Mouse (Mus musculus) liver, adult 2 months (tissue): ENCODE results near the gene Fam120a. TPM values are rescaled to one million over a fixed set of nuclear protein-coding genes. Genes with fewer than 3 reads are reported as not detected.

Source experiments
- DNase-seq: peaks from one replicate; pipeline ENCODE4 v3.0.0-alpha.2; 2011; ENCODE audit warnings: low read depth, low spot score; ENCODE audit errors: extremely low read depth
- H3K27ac ChIP-seq: fragments of 200-500 bp; replicated peaks from 2 replicates; pipeline ENCODE4 v1.5.1; 2012; ENCODE audit warnings: low read depth, mild to moderate bottlenecking, control low read depth, inconsistent platforms, low read length; ENCODE audit not compliant: insufficient read depth
- H3K27me3 ChIP-seq: fragments of 200-500 bp; 2 replicates; pipeline ENCODE4 v1.6.1; 2012; ENCODE audit warnings: mild to moderate bottlenecking, moderate library complexity, low read length, inconsistent platforms; ENCODE audit not compliant: control insufficient read depth, insufficient read depth
- H3K36me3 ChIP-seq: fragments of 200-500 bp; 2 replicates; pipeline ENCODE4 v1.6.1; 2012; ENCODE audit warnings: low read length, inconsistent platforms; ENCODE audit not compliant: control insufficient read depth, insufficient read depth
- H3K4me1 ChIP-seq: fragments of 200-500 bp; 2 replicates; pipeline ENCODE4 v1.6.1; 2011; ENCODE audit warnings: low read length; ENCODE audit not compliant: control insufficient read depth, insufficient read depth
- H3K4me3 ChIP-seq: fragments of 200-500 bp; 2 replicates; pipeline ENCODE4 v1.5.1; 2011; ENCODE audit warnings: low read depth, mild to moderate bottlenecking, control low read depth, low read length, moderate library complexity; ENCODE audit not compliant: insufficient read depth
- H3K79me2 ChIP-seq: fragments of 200-500 bp; 2 replicates; pipeline ENCODE4 v1.6.1; 2012; ENCODE audit warnings: inconsistent platforms, mild to moderate bottlenecking, low read length, moderate library complexity; ENCODE audit not compliant: control insufficient read depth, insufficient read depth
- H3K9ac ChIP-seq: fragments of 200-500 bp; 2 replicates; pipeline ENCODE4 v1.6.1; 2012; ENCODE audit warnings: low read depth, mild to moderate bottlenecking, control low read depth, inconsistent platforms, low read length
- CTCF ChIP-seq: fragments of 200-500 bp; IDR thresholded peaks from 2 replicates; pipeline ENCODE4 v1.5.1; 2011; ENCODE audit warnings: low read depth, low read length, control low read depth
- POLR2A ChIP-seq: fragments of 200-500 bp; IDR thresholded peaks from 2 replicates; pipeline ENCODE4 v1.6.1; 2011; ENCODE audit warnings: low read length, control low read depth; ENCODE audit not compliant: insufficient read depth; ENCODE audit errors: extremely low read depth
- WGBS: fragments of 180-500 bp; shearing (Covaris S2); methylation state at CpG from one replicate; pipeline ENCODE4 v1.1.7; 2018; 5-methylcytosine and 5-hydroxymethylcytosine counted together
- polyA plus RNA-seq: library from polyadenylated mRNA; depleted of rRNA; stranded (reverse); fragments of >200 nt; gene quantifications from 2 replicates; pipeline ENCODE4 v1.2.3, GENCODE M21; 2012; rRNA removed
- total RNA-seq: library from RNA; depleted of rRNA; stranded (reverse); fragments of >200 nt; gene quantifications from 2 replicates; pipeline ENCODE4 v1.2.3, GENCODE M21; 2014; rRNA removed

Gene Fam120a
- total and polyA plus RNA-seq, 2 experiments = 40.1 to 45.1 TPM

GRCm38 (mm10) chr13:48830528-48831250 lies 137.1 kb downstream of the Fam120a start:
- Histone ChIP-seq H3K79me2 (peaks cover 8% of the 10 kb centered on the region; the same call in 1 of the 2 replicates), H3K4me1 (no peaks in the 10 kb centered on the region), H3K27me3 (no peaks in the 10 kb centered on the region), H3K9ac (no peak overlapping the region), H3K27ac (no peak overlapping the region), H3K36me3 (peaks cover 8% of the 10 kb centered on the region; the same call in 1 of the 2 replicates), H3K4me3 (no peak overlapping the region)
- TF ChIP-seq CTCF = no peak
- DNase-seq = no peak
- WGBS = 92% methylated on average over 14 of the region's 14 CpGs

DNA sequence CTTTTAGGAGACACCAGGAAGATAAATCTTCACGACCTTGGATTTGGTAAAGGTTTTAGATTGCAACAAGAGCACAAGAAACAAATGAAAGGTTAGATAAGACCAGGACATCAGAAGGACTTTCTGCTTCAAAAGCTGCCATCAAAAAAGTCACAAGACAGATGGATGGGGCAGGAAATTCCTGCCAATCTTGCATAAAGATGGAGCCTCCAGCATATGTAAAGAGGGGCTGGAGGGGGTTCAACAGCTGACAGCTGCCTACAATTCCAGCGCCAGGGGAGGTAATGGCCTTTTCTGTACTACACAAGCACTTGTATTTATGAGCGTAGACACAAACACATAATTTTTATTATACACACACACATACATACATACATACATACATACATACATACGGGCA lies 138.0 kb downstream of the Fam120a start:
- 88% methylated on average over 4 of the region's 4 CpGs for WGBS
- H3K36me3 ChIP-seq = peaks cover 8% of the 10 kb centered on the region; the same call in 1 of the 2 replicates
- no peak for TF ChIP-seq POLR2A
- TF ChIP-seq CTCF = no peak
- H3K27me3 ChIP-seq = no peaks in the 10 kb centered on the region
- no peak overlapping the region for H3K4me3 ChIP-seq
- H3K27ac ChIP-seq = no peak overlapping the region
- DNase-seq = no peak
- H3K79me2 ChIP-seq = peaks cover 6% of the 10 kb centered on the region; the same call in 1 of the 2 replicates
- H3K9ac ChIP-seq = no peak overlapping the region
- no peaks in the 10 kb centered on the region for H3K4me1 ChIP-seq

Other genes with a start within 250 kb of the Fam120a start
- 3.0 and 4.1 TPM in 2 replicates for gene Phf2, start 96.9 kb downstream of the Fam120a start, total RNA-seq
- gene Phf2, start 96.9 kb downstream of the Fam120a start, polyA plus RNA-seq = 5.8 and 6.7 TPM in 2 replicates
- 0.07 and 0.09 TPM in 2 replicates for gene Wnk2, start 180.0 kb upstream of the Fam120a start, total RNA-seq
- 0.15 and 0.16 TPM in 2 replicates for gene Wnk2, start 180.0 kb upstream of the Fam120a start, polyA plus RNA-seq
- gene Ninj1, start 219.5 kb upstream of the Fam120a start, total RNA-seq = 178 TPM in 2 replicates
- 1,040 and 1,373 TPM in 2 replicates for gene Ninj1, start 219.5 kb upstream of the Fam120a start, polyA plus RNA-seq
- gene Card19, start 248.0 kb upstream of the Fam120a start, total RNA-seq = 11.2 and 15.3 TPM in 2 replicates
- gene Card19, start 248.0 kb upstream of the Fam120a start, polyA plus RNA-seq = 35.4 and 38.0 TPM in 2 replicates